Mouse (Mus musculus) forebrain, embryonic 14.5 days (tissue): ENCODE results near the gene Tpte. TPM values are rescaled to one million over a fixed set of nuclear protein-coding genes. Genes with fewer than 3 reads are reported as not detected.
"Not testable (repeated sequence)": the region's sequence is repeated elsewhere in the genome, so short reads cannot be mapped to it uniquely, and the experiment has no call there.

ENCODE experiments used
- ATAC-seq: fragments of 200-750 bp; cut with Nextera tagmentation; 2 replicates; pipeline ENCODE4 v1.8.0; 2017; ENCODE audit warnings: mild to moderate bottlenecking, moderate library complexity
- DNase-seq: peaks from one replicate; pipeline ENCODE4 v3.0.0-alpha.2; 2015; ENCODE audit warnings: low spot score
- H3K27ac ChIP-seq: fragments of 300-500 bp; sonication (generic); 2 replicates; pipeline ENCODE4 v1.5.1; 2014; ENCODE audit warnings: low read depth, mild to moderate bottlenecking, control low read depth, low read length, moderate library complexity
- H3K27me3 ChIP-seq: fragments of 300-500 bp; sonication (generic); replicated peaks from 2 replicates; pipeline ENCODE4 v1.6.1; 2014; ENCODE audit warnings: low read length, control low read depth, mixed read lengths; ENCODE audit not compliant: control insufficient read depth, insufficient read depth
- H3K36me3 ChIP-seq: fragments of 300-500 bp; sonication (generic); 2 replicates; pipeline ENCODE4 v1.6.1; 2014; ENCODE audit warnings: low read length, control low read depth; ENCODE audit not compliant: control insufficient read depth, insufficient read depth
- H3K4me1 ChIP-seq: fragments of 300-500 bp; sonication (generic); 2 replicates; pipeline ENCODE4 v1.6.1; 2014; ENCODE audit warnings: antibody characterized with exemption, low read length, control low read depth; ENCODE audit not compliant: control insufficient read depth, insufficient read depth
- H3K4me2 ChIP-seq: fragments of 300-500 bp; sonication (generic); 2 replicates; pipeline ENCODE4 v1.6.1; 2014; ENCODE audit warnings: mild to moderate bottlenecking, control low read depth, low read length
- H3K4me3 ChIP-seq: fragments of 300-500 bp; sonication (generic); 2 replicates; pipeline ENCODE4 v1.5.1; 2014; ENCODE audit warnings: low read depth, low read length, control low read depth
- H3K9ac ChIP-seq: fragments of 300-500 bp; sonication (generic); 2 replicates; pipeline ENCODE4 v1.6.1; 2014; ENCODE audit warnings: mild to moderate bottlenecking, low read length, control low read depth, moderate library complexity
- H3K9me3 ChIP-seq: fragments of 300-500 bp; sonication (generic); replicated peaks from 2 replicates; pipeline ENCODE4 v1.6.1; 2016; ENCODE audit warnings: low read length, control low read depth, mixed read lengths; ENCODE audit not compliant: control insufficient read depth
- WGBS: fragments of 180-500 bp; shearing (Covaris S2); extraction: QIAGEN DNeasy Blood & Tissue Kit; methylation state at CpG from one replicate; pipeline ENCODE4 v1.1.7; 2014; 5-methylcytosine and 5-hydroxymethylcytosine counted together
- polyA plus RNA-seq: library from polyadenylated mRNA; unstranded; fragments of >200 nt; fragmentation: Nextera tagmentation; extraction: Ambion mirVana; gene quantifications from 2 replicates; pipeline ENCODE4 v1.2.1, GENCODE M21; 2014

Gene Tpte
- polyA plus RNA-seq, 1 experiment from 2014 or later: not detected

DNA sequence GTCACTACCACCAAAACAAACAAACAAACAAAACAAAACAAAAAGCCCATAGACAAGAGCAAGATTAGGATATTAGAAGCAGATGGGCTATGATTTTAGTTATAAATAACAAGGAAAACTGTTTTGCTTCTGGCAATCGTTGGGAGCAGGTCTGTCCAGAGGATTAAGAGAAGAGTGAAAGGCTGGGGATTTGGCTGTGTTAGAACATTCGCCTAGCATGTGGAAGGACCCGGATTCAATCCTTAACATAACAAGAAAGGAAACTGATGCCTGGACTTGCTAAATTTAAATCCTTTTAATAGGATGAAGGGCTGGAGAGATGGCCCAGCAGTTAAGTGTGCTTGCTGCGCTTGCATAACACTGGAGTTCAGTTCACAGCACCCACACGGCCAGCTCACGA is 18.9 kb upstream of the Tpte start:
- Histone ChIP-seq H3K4me3 (no peak overlapping the region), H3K4me1 (no peaks in the 10 kb centered on the region), H3K27ac (no peak overlapping the region), H3K36me3 (no peaks in the 10 kb centered on the region), H3K4me2 (no peak overlapping the region), H3K9me3 (no peaks in the 10 kb centered on the region), H3K9ac (no peak overlapping the region), H3K27me3 (no peaks in the 10 kb centered on the region)
- DNase-seq: no peak
- ATAC-seq: no peak
- WGBS: 80% methylated on average over 6 of the region's 6 CpGs

GRCm38 (mm10) chr8:22264787-22265186 is 18.5 kb upstream of the Tpte start:
- no peak overlapping the region for H3K4me2 ChIP-seq
- no peak for DNase-seq

GRCm38 (mm10) chr8:22265194-22265593 is 18.0 kb upstream of the Tpte start:
- H3K4me2 ChIP-seq: no peak overlapping the region
- no peaks in the 10 kb centered on the region for H3K36me3 ChIP-seq
- H3K9me3 ChIP-seq: no peaks in the 10 kb centered on the region
- DNase-seq (no peak), ATAC-seq (no peak)
- H3K27ac ChIP-seq: no peak overlapping the region
- WGBS: 63% methylated on average over 1 of the region's 1 CpGs
- no peaks in the 10 kb centered on the region for H3K27me3 ChIP-seq
- no peak overlapping the region for H3K4me3 ChIP-seq
- H3K4me1 ChIP-seq: no peaks in the 10 kb centered on the region
- H3K9ac ChIP-seq: no peak overlapping the region

More at GRCm38 (mm10) chr8:22264787-22265186, 18.5 kb upstream of the Tpte start:
- Histone ChIP-seq H3K4me3 (no peak overlapping the region), H3K36me3 (no peaks in the 10 kb centered on the region), H3K4me1 (no peaks in the 10 kb centered on the region), H3K9ac (no peak overlapping the region), H3K9me3 (no peaks in the 10 kb centered on the region), H3K27me3 (no peaks in the 10 kb centered on the region), H3K27ac (no peak overlapping the region)
- WGBS: 72% methylated on average over 6 of the region's 6 CpGs
- ATAC-seq: no peak

DNA sequence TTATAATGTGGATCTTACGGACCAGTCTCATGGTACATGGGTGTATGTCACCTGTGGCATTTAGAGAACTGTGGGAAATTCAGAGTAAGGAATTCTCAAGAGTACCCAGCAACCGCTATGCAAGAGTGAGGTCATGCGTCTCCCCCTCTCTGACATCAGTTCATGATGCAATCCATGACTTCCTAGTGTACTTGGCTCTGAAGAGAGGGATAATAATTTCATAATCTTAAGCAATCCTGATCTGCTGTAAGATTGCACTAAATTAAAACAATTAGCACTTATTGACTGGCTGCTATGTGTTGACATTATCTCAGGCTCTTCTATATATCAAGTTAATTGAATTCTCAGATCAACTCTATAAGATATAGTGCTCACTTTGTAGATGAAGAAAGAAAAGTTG is 16.4 kb upstream of the Tpte start:
- H3K4me2 ChIP-seq: no peak overlapping the region
- H3K9ac ChIP-seq: no peak overlapping the region
- 99% methylated on average over 3 of the region's 3 CpGs for WGBS
- no peaks in the 10 kb centered on the region for H3K27me3 ChIP-seq
- H3K9me3 ChIP-seq: no peaks in the 10 kb centered on the region
- no peak overlapping the region for H3K27ac ChIP-seq
- no peak overlapping the region for H3K4me3 ChIP-seq
- no peak for ATAC-seq
- H3K36me3 ChIP-seq: no peaks in the 10 kb centered on the region
- DNase-seq: no peak
- no peaks in the 10 kb centered on the region for H3K4me1 ChIP-seq

DNA sequence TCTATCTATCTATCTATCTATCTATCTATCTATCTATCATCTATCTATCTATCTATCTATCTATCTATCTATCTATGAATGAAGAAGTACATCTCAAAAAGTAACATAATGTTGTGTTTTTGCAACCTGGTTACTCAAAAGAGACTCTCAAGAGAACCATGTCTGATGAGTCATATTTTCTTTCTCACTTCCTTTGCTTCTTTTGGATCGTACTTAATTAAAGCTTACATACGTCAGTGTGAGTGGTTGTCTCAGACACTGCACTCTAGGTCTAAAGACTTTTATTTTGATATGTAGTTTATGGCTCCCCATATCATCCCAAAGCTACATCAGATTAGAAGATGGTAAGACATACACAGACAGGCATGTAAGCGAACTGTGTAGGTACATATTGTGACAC is 10.1 kb upstream of the Tpte start:
- Histone ChIP-seq H3K27me3 (no peaks in the 10 kb centered on the region), H3K9ac (no peak overlapping the region), H3K4me3 (no peak overlapping the region), H3K4me1 (no peaks in the 10 kb centered on the region), H3K27ac (no peak overlapping the region), H3K36me3 (no peaks in the 10 kb centered on the region), H3K4me2 (no peak overlapping the region), H3K9me3 (no peaks in the 10 kb centered on the region)
- WGBS: 87% methylated on average over 3 of the region's 3 CpGs
- ATAC-seq: no peak
- no peak for DNase-seq

GRCm38 (mm10) chr8:22274641-22275040 is 8.6 kb upstream of the Tpte start:
- no peak overlapping the region for H3K27ac ChIP-seq
- no peaks in the 10 kb centered on the region for H3K36me3 ChIP-seq
- no peak overlapping the region for H3K9ac ChIP-seq
- no peaks in the 10 kb centered on the region for H3K4me1 ChIP-seq
- WGBS: 79% methylated on average over 10 of the region's 10 CpGs
- no peak overlapping the region for H3K4me2 ChIP-seq
- no peaks in the 10 kb centered on the region for H3K9me3 ChIP-seq
- DNase-seq: no peak
- no peaks in the 10 kb centered on the region for H3K27me3 ChIP-seq
- no peak for ATAC-seq
- H3K4me3 ChIP-seq: no peak overlapping the region

GRCm38 (mm10) chr8:22302326-22302725 is 19.1 kb downstream of the Tpte start:
- H3K4me2 ChIP-seq: no peak overlapping the region
- H3K27ac ChIP-seq: no peak overlapping the region
- ATAC-seq (no peak), DNase-seq (no peak)
- no peaks in the 10 kb centered on the region for H3K9me3 ChIP-seq
- WGBS: 43% methylated on average over 2 of the region's 2 CpGs
- H3K36me3 ChIP-seq: no peaks in the 10 kb centered on the region
- H3K4me1 ChIP-seq: no peaks in the 10 kb centered on the region
- no peak overlapping the region for H3K9ac ChIP-seq
- no peaks in the 10 kb centered on the region for H3K27me3 ChIP-seq
- no peak overlapping the region for H3K4me3 ChIP-seq

DNA sequence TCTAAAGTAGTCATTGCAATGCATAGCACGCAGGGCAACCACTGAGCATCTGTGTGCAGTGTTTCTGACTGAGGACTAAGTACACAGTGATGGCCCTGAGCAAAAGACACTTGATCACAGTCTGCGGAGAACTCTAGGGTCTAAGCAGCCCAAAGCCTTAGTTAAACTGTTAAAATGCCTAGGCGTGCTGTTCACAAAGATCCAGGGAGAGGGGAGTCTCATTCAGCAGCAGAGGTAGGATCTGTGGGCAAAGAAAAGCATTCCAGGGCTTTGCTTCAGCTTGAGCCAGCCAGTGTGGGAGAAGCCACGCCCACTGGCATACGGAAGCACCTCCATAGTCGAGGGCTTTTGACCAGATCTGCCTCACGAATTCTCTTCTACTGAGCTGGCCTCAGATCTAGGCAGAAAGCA is 19.7 kb downstream of the Tpte start:
- peak overlapping the region; percentile 46 for H3K9ac ChIP-seq
- no peaks in the 10 kb centered on the region for H3K36me3 ChIP-seq
- H3K9me3 ChIP-seq: no peaks in the 10 kb centered on the region
- no peaks in the 10 kb centered on the region for H3K4me1 ChIP-seq
- 14% methylated on average over 7 of the region's 7 CpGs for WGBS
- peak overlapping the region; percentile 48 for H3K4me2 ChIP-seq
- ATAC-seq (peak; percentile 77), DNase-seq (peak; percentile 60)
- peak overlapping the region; percentile 16 for H3K4me3 ChIP-seq
- H3K27me3 ChIP-seq: no peaks in the 10 kb centered on the region
- H3K27ac ChIP-seq: no peak overlapping the region

DNA sequence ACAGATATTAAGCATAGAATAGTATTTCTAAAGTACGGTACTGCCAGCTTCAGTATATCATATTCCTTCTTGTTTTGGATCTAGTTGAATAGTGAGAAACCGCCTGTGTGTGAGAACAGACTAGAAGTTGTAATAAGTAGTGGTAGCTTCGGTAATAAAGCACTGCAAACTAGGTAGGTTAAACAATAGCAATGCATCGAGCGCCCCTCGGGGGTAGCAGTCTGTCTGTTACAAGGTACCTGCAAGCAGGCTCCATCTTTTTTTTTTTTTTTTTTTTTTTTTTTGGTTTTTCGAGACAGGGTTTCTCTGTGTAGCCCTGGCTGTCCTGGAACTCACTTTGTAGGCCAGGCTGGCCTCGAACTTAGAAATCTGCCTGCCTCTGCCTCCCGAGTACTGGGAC is 20.8 kb downstream of the Tpte start:
- ATAC-seq, DNase-seq, H3K9me3 ChIP-seq: not testable (repeated sequence)

More for the DNA sequence above, 20.8 kb downstream of the Tpte start:
- not testable (repeated sequence) for H3K36me3 ChIP-seq, H3K27me3 ChIP-seq, H3K4me3 ChIP-seq, H3K9ac ChIP-seq, H3K4me1 ChIP-seq, H3K4me2 ChIP-seq, H3K27ac ChIP-seq
- 90% methylated on average over 8 of the region's 9 CpGs for WGBS
